Mouse (Mus musculus): ENCODE data around the gene Ccdc117.
"Not testable (repeated sequence)": the region's sequence is repeated elsewhere in the genome, so short reads cannot be mapped to it uniquely, and the experiment has no call there.

The Ccdc117 gene

DNA sequence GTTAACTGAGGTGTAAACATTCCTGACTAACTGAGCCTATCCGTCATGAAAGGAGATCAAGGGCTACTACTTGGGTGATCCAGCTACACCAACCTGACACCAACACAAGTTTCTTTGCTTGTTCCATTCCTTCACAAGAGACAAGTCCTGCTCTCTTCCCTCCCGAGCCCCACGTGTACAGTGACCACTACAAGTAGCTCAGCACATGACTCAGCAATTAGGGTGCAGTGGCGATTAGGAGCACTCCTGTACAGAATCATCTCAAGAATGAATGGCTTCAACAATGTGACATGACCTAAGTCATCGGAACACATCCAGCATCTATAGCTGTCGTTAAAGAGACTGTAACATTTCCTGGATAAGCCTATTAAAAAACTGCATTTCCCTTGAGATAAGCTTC, 11.3 kb downstream of the Ccdc117 start:
- no peak for DNase-seq (ENCODE audit: low spot score)

DNA sequence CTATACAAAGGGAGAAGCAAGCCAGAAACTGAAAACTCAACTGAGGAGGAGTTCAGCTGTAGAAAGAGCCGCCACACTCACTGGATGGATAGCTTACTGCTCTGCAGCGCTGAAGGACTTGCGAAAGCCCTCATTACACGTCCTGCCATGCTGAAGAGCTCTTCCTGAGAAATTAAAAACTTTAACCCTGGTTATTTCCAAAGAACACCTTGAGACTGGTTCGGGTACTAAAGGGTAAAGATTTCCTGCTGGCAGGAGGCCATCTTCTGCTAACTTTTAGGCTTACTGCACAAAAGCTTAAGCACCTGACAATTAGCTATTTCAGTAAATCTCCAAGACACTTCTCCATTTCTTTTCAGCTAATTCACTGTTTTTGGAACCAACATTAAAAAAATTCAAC, 11.8 kb downstream of the Ccdc117 start:
- no peak for DNase-seq (ENCODE audit: low spot score)

DNA sequence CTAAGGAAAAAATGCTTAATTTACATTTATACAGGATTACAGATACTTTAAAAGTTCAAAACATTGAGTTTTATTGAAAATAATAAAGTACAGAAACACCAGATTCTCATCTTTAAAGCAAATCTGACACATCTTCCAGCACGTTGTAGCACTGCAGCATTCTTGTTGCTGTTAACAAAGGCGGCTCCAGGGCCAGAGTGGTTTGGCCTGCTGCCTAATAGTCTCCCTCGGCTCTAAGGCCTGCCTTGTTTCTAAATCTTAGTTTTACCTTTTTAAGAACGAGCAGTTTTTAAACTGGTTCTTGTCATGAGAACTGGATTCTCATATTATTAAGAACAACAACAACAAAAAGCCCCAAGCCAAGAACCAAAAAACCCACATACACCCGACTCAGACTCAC, 13.1 kb downstream of the Ccdc117 start:
- no peak for DNase-seq (ENCODE audit: low spot score)

DNA sequence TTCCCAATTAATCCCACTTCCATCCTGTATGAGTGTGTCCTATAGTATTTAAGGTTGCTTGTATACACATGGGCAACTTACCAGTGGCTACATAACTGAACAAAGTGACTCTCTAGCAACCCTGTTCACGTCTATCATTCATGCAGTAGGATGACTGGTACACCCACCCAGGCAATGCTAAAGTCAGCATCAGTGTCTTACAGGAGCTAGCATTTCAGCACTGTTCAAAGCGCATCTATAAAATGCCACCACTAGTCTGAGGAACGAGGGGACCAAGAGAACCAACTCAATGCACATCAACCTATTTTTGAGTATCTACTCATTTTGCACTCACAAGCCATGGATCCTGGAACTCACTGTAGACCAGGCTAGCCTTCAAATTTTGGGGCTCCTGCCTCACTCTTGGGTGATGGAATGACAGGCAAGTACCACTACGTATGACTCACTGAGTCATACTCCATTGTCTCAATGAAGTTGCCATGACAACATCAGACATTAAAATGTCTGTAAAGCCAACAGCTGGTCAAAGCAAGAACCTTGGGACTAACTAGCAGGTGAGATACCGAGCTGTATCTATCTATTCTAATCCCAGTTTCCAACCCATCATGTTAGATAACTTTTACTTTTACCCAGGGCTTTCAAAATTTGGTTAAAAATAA, 14.0 kb downstream of the Ccdc117 start:
- DNase-seq (ENCODE audit: low spot score): no peak

DNA sequence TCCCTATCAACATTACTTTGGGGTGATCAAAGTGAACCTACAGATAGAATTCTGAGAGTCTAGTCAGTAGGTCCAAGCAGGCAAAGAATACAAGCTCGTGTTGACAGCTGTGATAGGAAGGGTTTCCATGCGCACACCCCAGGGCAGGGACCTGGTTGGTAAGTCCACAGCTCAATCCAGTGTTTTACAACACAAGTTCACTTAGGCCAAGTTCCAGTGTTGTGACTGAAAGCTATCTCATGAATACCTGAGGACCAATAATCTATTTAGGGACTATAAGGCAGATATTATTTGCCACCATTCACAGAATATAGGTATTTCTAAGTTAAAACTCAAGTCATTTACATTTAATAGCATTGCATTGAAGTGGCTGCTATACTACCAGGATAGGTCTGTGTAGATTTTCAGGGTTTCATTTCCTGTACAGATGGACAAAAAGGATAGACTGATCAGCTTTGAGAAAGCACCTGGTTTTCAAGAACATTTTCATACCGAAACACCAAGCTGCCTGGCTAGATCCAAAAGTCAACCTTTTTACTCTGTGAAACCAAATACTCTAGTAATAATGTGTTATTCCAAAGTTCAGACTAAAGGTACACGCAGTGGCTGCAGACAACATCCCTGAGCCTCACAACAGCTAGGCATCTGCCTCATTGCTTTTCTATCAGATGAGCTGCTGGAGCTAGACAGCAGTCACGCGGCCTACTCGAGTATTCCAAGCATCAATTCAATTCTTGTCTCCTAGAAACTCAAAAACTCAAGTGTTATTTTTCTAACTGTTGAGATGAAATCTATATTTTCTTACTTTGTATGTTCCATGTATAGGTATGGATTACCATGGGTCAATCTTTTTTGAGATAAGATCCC, 15.2 kb downstream of the Ccdc117 start:
- no peak for DNase-seq (ENCODE audit: low spot score)

DNA sequence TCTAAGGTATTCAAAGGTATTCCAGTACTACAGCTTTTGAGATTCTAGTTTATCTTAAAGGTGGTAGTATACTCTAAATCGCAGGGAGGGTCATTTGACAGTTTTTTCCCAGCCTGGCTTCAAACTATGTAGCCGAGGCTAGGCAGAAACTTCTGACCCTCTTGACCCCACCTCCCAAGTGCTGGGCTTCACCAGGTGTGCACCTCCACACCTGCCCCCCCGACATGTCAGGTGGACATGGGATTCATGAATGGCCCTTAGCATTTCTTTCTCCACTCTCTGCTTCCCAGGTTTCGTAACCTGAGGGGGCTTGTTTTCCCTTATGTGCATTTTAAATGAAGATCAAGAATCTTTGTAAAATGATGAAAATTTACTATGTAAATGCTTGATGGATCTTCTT, 16.6 kb downstream of the Ccdc117 start:
- DNase-seq (ENCODE audit: low spot score): no peak

DNA sequence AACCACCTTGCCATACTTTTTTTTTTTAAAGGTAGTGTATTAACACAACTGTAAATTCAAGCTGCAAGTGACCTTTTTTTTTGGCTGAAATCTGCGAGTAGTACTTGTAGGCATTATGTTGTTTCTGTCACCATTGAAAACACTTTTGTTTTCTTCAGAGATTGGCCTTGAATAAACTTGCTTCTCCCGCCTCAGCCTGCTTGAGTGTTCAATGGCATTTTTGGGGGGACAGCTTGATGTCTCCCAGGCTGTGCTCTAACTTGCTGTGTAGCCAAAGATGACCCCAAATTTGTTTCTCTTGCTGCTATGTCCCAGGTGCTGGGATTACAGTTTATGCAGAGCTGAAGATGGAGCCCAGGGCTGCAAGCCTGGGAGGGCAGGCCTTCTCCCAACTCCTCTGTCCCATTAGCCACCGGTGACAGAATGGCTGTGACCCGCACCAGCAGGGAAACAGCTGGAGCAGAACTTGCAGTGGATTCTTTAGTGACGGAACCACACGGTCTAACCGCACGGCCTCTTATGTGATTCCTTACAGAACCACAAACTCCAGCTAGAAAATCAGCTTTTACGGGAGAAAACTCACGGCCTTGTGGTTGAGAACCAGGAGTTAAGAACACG, 19.1 kb downstream of the Ccdc117 start:
- no peak for DNase-seq (ENCODE audit: low spot score)

DNA sequence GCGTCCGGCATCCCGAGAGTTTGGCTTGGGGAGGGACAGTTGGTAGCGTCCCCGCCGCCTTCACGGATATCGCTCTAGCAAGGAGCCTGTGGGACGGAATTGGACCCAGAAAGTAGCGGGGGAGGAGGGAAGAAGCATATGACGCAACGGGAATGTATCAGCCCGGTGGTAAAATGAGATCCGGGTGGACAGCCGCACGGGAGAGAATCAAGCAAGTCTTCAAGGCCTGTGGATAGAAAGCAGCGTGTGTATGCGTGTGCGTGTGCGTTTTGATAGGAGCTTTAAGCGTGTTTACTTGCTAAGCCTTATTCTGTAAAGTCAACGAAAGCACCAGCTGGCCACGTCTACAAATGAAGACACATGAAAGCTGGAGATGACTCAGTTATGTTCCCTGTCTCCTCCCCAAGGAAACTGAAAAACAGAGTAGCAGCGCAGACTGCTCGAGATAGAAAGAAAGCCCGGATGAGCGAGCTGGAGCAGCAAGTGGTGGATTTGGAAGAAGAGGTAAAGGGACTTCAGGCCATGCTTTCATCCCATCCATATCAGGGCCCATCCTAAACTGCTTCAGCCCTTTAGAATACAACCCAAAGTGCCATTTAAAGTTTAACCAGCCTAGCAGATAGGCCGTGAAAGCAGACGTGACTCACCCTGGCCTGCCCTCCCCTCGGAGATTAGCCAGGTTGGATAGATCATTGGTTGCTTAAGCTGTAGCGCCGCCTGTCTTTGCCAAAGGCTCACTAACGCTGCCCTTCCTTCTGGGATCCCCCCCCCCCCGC, 20.3 kb downstream of the Ccdc117 start:
- DNase-seq (ENCODE audit: low spot score): peak; percentile 87

DNA sequence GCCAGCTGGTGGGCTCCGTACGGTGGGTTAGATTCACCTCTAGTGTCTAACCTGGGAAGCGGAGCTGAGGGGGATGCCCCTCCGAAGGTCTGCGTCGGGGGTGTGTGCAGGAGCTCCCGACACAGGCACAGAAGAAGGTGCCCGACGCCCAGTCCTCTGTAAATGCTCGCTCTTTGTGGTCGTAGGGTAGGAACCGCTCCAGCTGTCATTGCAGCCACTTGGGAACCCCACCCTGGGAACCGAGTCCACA, 20.8 kb downstream of the Ccdc117 start:
- DNase-seq (ENCODE audit: low spot score): no peak

DNA sequence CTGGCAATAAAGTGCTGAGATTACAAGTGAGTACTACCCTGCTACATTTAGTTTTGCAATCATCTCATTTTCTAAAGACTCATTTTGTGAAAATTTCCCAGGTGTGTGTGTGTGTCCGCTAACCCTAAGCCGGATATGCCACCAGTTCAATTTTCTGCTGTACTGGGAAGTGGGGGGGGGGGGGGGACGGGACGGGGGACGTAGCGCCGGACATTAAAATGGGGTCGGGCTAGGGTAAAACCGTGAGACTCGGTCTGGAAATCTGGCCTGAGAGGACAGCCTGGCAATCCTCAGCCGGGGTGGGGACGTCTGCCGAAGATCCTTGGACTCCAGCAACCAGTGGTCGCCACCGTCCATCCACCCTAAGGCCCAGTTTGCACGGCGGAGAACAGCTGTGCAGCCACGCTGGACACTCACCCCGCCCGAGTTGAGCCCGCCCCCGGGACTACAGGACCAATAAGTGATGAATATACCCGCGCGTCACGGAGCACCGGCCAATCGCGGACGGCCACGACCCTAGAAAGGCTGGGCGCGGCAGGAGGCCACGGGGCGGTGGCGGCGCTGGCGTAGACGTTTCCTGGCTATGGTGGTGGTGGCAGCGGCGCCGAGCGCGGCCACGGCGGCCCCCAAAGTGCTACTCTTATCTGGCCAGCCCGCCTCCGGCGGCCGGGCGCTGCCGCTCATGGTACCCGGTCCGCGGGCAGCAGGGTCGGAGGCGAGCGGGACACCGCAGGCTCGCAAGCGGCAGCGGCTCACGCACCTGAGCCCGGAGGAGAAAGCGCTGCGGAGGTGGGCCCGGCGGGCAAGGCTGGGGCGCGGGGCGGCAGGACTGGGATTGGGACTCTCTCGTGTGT, 21.3 kb downstream of the Ccdc117 start, which contains the start of gene Xbp1:
Gene Xbp1, plus strand, starts transcription at position 248 of the 854 bp plus-strand sequence.
- DNase-seq (ENCODE audit: low spot score): peak; percentile 97

DNA sequence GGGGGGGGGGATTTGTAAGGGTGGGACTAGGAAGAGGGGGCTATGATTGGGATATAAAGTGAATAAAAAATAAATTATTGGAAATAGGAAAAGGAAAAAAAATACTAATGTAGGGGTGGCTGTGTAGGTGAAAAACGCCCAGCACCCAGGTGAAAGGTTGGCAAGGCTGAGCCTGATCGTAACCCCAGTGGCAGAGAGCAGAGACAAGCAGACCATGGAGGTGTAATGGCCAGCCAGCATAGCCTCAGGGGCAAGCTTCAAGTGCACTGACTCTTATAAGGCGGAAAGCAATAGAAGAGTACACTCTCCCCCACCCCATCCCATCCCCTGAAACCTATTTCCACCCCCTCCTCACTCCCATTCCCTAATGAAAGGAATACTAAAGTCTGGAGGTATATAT, 22.3 kb downstream of the Ccdc117 start:
- DNase-seq (ENCODE audit: low spot score): no peak

DNA sequence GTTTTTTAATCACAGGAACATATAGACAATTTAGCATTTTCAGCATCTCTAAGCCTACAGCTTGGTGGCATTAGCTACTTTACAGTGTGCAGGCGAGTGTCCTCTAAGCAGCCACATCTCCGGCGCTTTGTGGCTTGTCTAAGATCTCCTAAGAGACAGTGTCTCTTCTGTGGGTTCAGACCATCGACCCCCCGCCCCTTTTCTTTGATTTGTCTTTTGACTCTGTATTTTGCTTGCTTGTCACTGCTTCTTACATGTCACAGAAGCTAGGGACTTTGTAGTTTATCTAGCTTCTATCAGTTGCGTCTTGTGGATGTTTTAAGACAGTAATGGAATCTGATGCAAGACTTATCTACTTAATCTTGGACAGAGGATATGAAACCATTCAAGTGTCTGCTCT, 24.6 kb downstream of the Ccdc117 start:
- no peak for DNase-seq (ENCODE audit: low spot score)

DNA sequence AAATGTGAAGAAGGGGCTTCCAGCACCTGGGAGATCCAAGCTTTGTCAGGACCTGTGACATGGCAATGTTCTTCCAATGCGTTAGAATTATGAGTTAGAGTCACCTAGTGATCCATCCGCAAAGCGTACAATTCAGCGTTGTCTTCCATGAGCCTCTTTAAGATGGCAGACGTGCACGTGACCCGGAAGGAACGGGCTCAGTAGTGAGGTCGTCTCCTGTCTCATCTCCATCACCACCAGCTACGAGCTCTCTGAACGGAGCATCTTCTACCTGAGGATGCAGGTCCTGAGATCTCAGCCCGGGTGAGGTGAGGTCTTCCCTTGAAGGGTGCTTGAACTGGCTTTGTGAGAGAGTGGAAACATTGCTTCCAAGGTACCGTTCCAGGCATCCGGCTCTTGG, 25.4 kb downstream of the Ccdc117 start:
- no peak for DNase-seq (ENCODE audit: low spot score)

DNA sequence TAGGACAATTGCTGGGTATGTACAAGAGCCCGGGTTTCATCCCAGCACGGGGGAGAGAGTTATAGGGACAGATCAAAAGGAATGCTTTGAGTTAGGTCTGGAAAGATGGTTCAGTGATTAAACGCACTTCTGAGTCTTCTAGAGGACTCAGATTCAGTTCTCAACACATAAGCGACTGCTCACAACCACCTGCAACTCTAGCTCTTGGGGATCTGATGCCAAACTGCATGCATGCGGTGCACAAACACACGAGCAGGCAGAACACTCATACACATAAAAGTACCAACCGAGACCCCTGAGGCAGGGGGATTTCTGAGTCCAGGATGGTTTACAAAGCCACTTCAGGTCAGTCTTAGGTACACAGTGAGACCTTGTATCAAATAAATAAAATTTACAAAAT, 25.8 kb downstream of the Ccdc117 start:
- DNase-seq (ENCODE audit: low spot score): no peak

DNA sequence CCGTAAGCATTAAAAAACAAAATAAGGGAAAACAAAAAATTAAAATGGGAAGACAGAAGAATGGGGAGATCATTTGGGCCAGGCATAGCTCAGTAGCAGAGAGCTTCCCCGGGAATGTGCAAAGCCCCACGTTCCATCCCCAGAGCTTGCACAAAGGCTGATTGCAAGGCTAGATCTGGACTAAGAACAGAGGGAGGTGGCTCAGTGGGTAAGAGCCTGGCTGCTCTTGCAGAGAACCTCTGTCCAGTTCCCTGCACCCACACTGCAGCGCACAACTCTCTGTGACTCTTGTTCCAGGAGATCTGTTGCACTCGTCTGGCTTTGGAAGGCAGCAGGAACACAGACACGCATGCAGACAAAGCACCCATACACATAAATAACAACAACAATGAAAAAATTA, 26.3 kb downstream of the Ccdc117 start:
- no peak for DNase-seq (ENCODE audit: low spot score)

DNA sequence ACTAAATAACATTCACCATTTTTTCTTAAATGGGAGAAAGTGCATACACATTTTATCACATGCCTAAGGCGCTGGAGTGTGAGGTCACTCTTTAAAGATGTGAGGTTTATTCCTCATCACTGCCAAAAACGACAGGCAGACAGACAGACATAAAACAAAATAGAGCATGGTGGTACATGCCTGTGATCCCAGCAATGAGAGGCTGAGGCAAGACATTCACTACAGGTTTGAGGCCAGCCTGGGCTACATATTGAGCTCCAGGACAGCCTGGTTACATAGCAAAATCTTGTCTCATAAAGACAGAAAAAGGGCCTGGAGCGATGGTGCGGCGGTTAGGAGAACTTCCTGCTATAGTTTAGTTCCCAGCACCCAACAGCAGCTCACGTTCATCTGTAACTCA, 26.8 kb downstream of the Ccdc117 start:
- DNase-seq (ENCODE audit: low spot score): no peak

DNA sequence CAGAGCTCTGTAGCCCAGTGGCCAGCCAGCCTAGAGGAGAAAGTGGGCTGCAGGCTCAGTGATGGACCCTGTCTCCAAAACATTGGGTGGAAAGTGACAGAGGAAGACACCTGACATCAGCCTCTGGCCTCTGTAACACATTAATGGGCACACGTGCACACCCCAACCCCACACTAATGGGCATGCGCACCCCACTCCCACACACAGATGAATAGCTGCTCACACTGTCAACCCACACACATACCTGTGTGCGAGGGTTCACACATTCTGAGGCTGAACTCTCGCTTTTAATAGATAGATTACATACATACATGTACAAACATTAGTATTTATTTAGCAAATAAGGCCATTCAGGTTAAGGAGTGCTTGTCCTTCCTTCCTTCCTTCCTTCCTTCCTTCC, 27.9 kb downstream of the Ccdc117 start:
- no peak for DNase-seq (ENCODE audit: low spot score)

DNA sequence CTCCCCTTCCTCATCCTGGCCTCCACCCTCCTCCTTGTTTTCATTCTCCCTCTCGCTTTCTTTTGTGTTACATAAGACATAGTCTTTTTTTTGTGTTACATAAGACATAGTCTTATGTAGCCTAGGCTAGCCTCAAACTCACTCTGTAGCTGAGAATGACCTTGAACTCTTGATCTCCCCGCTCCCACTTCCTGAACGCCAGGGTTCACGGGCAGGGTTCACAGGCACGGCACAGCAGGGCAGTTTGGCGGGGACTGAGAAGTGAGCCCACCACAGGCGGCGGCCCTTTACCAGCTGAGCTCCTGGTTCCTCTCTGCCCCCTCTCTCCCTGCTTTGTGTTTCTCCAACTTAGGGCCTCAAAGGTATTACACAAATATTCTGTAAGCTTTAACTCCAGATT, 29.0 kb downstream of the Ccdc117 start:
- no peak for DNase-seq (ENCODE audit: low spot score)

DNA sequence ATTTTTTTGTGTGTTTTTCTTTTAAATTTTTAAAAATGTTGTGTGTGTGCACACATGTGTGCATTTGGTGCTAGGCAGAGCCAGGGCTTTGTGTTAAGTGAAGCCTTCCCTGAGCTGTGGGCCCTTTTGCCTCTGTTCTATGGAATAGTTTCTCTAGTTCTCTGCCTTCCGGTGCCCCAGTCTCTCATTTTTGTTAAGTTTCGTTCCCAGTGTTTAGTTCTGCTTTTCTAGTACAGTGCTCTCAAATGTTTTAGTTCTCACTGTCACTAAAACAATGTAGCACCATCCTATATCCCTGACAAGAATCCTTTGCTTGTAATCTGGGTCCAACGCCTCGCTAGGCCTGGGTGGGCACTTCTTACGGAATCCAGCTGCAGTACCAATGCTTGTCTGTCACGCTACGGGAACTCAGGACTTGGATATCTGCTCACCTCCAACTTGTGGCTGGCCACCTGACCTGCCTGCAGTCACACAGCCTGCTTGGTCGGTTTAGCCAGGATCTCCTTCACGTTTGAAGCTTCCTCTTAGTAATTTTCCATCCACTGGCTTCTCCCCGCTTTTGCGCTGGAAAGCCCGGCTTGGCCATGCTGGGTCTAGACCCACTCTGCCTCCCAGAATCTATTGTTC, 29.8 kb downstream of the Ccdc117 start:
- no peak for DNase-seq (ENCODE audit: low spot score)

DNA sequence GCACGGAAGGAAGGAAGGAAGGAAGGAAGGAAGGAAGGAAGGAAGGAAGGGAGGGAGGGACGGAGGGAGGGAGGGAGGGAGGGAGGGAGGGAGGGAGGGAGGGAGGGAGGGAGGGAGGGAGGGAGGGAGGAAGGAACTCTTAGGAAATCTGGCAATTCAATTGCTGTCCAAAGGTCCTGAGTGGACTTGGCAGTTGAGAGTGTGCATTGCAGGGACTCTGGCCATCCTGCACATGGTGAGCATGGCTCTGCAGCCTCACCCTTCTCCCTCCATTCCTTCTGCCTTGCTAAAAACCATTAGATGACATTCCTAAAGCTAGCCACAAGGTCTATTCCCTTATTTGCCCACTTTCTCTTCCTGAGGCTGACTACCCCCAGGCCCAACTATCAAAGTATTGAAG, 31.3 kb downstream of the Ccdc117 start:
- DNase-seq (ENCODE audit: low spot score): not testable (repeated sequence)

DNA sequence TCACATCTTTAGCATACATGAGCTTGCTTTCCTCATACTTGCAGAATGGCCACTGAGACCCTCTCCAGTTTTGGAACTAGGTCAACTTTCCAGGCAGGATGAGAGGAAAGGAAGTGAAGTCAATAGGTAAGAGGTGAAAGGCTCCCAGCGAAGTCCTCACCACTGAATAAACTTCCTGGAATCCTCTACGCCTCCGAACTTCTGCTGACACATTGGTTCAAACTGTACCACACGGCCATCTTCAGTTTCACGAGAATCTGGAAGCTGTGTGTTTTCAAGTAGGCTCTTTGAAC, 31.9 kb downstream of the Ccdc117 start:
- no peak for DNase-seq (ENCODE audit: low spot score)
